Mouse (Mus musculus) spleen, adult 2 months (tissue): ENCODE measurements around the gene Stat6. TPM values are rescaled to one million over a fixed set of nuclear protein-coding genes. Genes with fewer than 3 reads are reported as not detected.
A peak's percentile ranks its signal among the peaks of the same experiment; 100 is the strongest.

ENCODE experiments used
- DNase-seq, 2 experiments: peaks; one replicate each; pipeline versions ENCODE4 v3.0.0 to v3.0.0-alpha.2; 2012 to 2021; ENCODE audit warnings: low spot score in 2 of 2, low read depth in 1 of 2
- H3K27ac ChIP-seq: fragments of 200-500 bp; 2 replicates; pipeline ENCODE4 v1.5.1; 2012; ENCODE audit warnings: low read length, inconsistent platforms; ENCODE audit not compliant: insufficient read depth
- H3K27me3 ChIP-seq: fragments of 200-500 bp; 2 replicates; pipeline ENCODE4 v1.6.1; 2012; ENCODE audit warnings: mild to moderate bottlenecking, moderate library complexity, low read length, inconsistent platforms; ENCODE audit not compliant: control insufficient read depth, insufficient read depth
- H3K36me3 ChIP-seq: fragments of 200-500 bp; 2 replicates; pipeline ENCODE4 v1.6.1; 2012; ENCODE audit warnings: mild to moderate bottlenecking, low read length, inconsistent platforms; ENCODE audit not compliant: control insufficient read depth, insufficient read depth
- H3K4me1 ChIP-seq: fragments of 200-500 bp; 2 replicates; pipeline ENCODE4 v1.6.1; 2011; ENCODE audit warnings: inconsistent platforms; ENCODE audit not compliant: control insufficient read depth, insufficient read depth, insufficient read length
- H3K4me3 ChIP-seq: fragments of 200-500 bp; 2 replicates; pipeline ENCODE4 v1.5.1; 2011; ENCODE audit warnings: mild to moderate bottlenecking, inconsistent platforms; ENCODE audit not compliant: insufficient read depth, insufficient read length; ENCODE audit errors: extremely low read depth
- CTCF ChIP-seq: fragments of 200-500 bp; IDR thresholded peaks from 2 replicates; pipeline ENCODE4 v1.5.1; 2011; ENCODE audit warnings: mild to moderate bottlenecking, inconsistent platforms; ENCODE audit not compliant: insufficient read depth, insufficient read length, insufficient replicate concordance; ENCODE audit errors: extremely low read depth
- POLR2A ChIP-seq: fragments of 200-500 bp; IDR thresholded peaks from 2 replicates; pipeline ENCODE4 v1.6.1; 2011; ENCODE audit warnings: low read depth, low read length, inconsistent platforms
- WGBS: fragments of 180-500 bp; shearing (Covaris S2); methylation state at CpG from one replicate; pipeline ENCODE4 v1.1.7; 2018; 5-methylcytosine and 5-hydroxymethylcytosine counted together
- polyA plus RNA-seq: library from polyadenylated mRNA; depleted of rRNA; stranded (reverse); fragments of >200 nt; gene quantifications from 2 replicates; pipeline ENCODE4 v1.2.3, GENCODE M21; 2012; rRNA removed

Gene Stat6
- polyA plus RNA-seq = 120 and 126 TPM in 2 replicates

DNA sequence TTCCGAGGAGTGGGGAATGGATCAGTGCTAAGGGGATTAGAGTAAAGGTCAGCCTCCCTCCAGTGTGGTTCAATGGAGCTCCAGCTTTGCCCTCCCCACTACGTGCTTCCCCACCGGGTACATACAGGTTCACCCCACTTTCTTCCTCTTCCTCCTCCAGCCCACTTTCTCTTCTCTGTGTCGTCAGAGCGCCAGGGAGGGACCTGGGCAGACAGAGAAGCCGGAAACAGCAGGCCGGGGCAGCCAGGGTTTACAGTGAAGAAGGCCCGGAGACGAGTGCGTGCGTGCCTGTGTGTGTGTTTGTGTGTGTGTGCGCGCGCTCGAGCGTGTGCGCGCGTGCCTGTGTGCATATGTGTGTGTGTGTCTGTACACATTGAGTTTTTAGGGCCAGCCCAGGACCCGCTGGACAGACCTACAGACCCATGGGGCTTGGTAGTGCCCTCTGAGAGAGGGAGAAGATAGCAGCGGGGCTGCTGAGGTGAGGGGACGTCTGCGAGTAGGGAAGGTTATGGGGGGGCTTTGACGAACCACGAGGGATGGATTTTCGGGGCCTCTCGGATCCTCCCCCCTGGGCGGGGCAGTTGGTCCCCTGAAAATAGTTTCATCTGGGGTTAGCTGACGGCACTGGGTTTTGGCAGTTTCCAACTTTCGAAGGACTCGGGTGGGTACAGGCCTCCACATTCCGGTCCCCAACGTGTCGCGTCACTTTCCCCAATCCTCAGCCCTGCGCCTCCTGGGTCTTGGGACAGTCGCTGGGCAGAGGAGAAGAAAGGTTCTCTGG, at the start of gene Stat6:
Gene Stat6 (plus strand): TSS at position 215 of the 781 bp plus-strand sequence.
- Histone ChIP-seq H3K36me3 (peaks cover 5% of the 10 kb centered on the region), H3K27ac (peak within 1 kb of the TSS; percentile 97), H3K4me3 (peak within 1 kb of the TSS; percentile 78), H3K4me1 (peaks cover 8% of the 10 kb centered on the region; the same call in 1 of the 2 replicates), H3K27me3 (no peaks in the 10 kb centered on the region)
- TF ChIP-seq CTCF = no peak
- TF ChIP-seq POLR2A = peak; percentile 91
- under 1% methylated on average over 37 of the region's 37 CpGs for WGBS
- peak; percentile 84 to 88 for DNase-seq

DNA sequence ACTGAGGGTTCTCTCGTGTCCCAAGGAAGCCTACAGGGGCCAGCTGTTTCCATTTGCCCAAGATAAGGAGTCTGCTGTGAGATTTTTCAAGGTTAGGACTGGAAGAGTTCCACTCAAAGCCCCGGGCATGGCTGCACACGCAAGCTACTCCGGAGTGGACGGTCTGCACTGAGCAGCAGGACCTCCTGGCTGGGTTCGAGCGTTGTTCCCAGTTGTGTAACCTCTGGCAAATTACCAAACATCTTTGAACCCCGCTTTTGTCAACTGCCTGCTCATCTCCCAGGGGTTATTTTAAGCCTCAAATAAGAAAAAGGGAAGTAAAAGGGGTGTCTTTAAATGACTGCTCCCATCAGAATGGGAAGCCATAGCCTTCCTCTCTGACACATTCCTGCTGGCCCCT, 48.4 kb upstream of the Stat6 start:
- no peak for TF ChIP-seq POLR2A
- no peak for TF ChIP-seq CTCF
- Histone ChIP-seq H3K36me3 (no peaks in the 10 kb centered on the region), H3K27ac (peak overlapping the region; percentile 55), H3K27me3 (no peaks in the 10 kb centered on the region), H3K4me3 (no peak overlapping the region), H3K4me1 (peaks cover 8% of the 10 kb centered on the region; the same call in 1 of the 2 replicates)
- WGBS = 15% methylated on average over 8 of the region's 8 CpGs
- no peak for DNase-seq

DNA sequence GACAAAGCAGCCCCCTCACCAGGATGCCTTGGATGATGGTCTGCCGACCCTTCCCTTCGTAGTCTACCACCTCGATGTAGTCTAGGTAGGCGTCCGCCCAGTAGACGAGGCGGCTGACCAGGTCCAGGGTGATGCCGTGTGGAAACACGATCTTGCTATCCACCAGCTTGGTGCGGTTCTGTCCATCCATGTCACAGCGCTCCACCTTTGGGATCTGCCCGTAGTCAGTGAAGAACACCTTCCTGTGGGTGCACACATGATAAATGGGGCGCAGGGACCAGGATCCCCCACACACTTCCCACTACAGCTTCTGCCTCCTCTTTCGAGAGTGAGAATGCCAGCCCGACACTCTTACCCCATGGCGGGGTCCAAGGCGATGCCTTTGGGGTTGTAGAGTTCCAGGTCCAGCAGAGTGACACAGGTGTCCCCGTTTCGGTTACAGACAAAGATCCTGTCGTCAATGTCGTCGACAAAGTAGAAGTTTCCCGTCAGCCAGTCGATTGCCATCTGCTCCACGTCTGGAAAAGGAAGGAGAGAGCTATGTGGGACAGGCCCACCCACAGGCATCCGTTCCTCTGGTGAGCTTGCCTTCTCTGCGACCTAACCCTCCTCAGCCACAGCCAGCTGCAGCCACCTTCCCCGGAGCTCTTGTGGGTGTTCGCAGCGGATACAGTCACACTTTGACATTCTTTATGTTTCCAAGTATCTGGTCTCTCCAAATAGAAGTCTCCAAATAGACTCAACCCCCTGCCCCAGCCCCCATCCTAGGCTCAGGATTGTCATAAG, 47.7 kb upstream of the Stat6 start:
- H3K4me3 ChIP-seq = no peak overlapping the region
- peak overlapping the region; percentile 27 for H3K27ac ChIP-seq
- peaks cover 8% of the 10 kb centered on the region; the same call in 1 of the 2 replicates for H3K4me1 ChIP-seq
- H3K27me3 ChIP-seq = no peaks in the 10 kb centered on the region
- no peaks in the 10 kb centered on the region for H3K36me3 ChIP-seq
- DNase-seq = no peak
- 63% methylated on average over 30 of the region's 30 CpGs for WGBS
- no peak for TF ChIP-seq CTCF

DNA sequence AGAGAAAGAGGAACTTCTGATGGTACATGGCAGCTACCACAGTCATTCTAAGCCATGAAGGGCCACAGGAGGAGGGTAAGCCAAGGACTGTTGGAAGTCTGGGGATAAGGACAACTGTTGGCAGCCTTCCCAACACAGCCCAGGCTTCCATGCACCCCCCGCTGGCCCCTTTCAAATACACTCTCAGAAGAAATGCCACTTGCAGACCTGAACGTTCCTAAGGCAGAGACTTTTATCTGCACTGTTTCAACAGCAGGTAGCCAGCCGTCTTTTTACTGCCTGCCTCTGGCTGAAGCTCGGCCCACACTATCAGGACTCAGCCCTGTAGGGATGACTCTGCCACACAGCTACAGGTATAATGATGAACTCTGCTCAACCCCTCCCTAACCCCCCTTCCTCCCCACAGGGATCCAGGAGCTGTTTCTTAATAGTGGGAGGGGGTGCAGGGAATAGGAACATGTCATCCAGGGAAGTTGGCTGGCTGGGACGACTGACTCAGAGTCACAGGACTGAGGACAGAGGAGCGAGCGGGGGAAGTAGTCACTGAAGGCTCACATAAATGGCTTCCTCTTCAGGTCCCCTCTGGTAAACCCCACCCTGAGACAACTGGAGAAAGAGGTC, 46.4 kb upstream of the Stat6 start:
- Histone ChIP-seq H3K27me3 (no peaks in the 10 kb centered on the region), H3K27ac (peak overlapping the region; percentile 52), H3K4me1 (peaks cover 8% of the 10 kb centered on the region; the same call in 1 of the 2 replicates), H3K4me3 (no peak overlapping the region), H3K36me3 (no peaks in the 10 kb centered on the region)
- 69% methylated on average over 7 of the region's 7 CpGs for WGBS
- TF ChIP-seq CTCF = no peak
- no peak for TF ChIP-seq POLR2A
- no peak for DNase-seq

DNA sequence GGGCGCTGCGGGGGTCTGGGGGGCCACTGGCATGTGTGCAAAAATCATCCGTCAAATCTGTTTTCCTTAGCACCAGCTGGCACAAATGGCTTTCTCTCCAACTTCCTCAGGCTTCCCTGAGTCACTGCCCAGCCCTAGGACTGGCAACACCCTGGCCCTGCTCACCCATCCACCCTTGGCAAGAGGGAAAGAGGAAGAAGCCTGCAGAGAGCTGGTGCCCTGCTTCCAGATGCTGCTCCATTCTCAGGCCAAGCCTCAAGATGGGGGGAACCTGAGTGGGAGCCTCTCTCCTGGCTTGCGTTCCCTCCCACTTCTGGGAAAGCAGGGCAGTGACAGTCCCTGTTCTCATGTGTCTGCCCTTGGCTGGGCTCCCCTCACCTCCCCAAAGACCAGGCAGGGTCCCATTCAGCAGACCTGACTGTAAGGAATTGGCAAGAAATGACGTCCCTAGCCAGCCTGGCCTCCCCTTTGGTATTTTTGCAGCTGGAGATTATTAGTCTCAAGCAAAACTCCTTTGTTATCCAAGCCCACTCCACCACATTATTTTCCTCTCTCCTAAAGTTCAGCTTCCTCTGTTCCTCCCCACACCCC, 45.4 kb upstream of the Stat6 start:
- peak overlapping the region; percentile 46 for H3K27ac ChIP-seq
- TF ChIP-seq CTCF (no peak), POLR2A (no peak)

DNA sequence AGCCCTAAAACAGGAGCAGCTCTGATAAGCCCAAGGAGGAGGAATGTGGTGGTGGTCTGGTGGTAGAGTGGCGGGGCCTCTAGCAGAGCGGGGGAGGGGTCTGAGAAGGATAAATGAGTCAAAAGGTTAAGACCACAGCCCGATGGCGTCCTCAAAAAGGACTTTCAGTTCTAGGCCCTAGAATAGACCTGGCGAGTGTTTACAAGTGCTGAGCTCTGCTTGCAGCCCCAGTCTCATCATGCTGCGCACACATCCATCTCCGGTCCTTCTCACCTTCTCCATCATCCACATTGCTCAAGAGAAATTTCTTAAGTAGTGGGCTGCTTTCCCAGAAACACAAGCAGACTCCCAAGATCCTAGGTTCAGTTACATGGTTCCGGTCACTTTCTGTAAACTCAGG, 44.2 kb upstream of the Stat6 start:
- TF ChIP-seq CTCF (no peak), POLR2A (no peak)
- DNase-seq = no peak
- no peaks in the 10 kb centered on the region for H3K36me3 ChIP-seq
- H3K27ac ChIP-seq = no peak overlapping the region
- H3K4me3 ChIP-seq = no peak overlapping the region
- H3K4me1 ChIP-seq = peaks cover 17% of the 10 kb centered on the region
- WGBS = 90% methylated on average over 8 of the region's 8 CpGs
- no peaks in the 10 kb centered on the region for H3K27me3 ChIP-seq

More for the DNA sequence above, 45.4 kb upstream of the Stat6 start:
- no peak for DNase-seq
- Histone ChIP-seq H3K4me1 (peaks cover 8% of the 10 kb centered on the region; the same call in 1 of the 2 replicates), H3K36me3 (no peaks in the 10 kb centered on the region), H3K4me3 (no peak overlapping the region), H3K27me3 (no peaks in the 10 kb centered on the region)
- 76% methylated on average over 5 of the region's 5 CpGs for WGBS
